ENCODE assay signal across 26 mouse cellular contexts in genomic region chr3:29114517-29114916, GRCm38 (mm10). TPM values are rescaled to one million over a fixed set of nuclear protein-coding genes. Genes with fewer than 3 reads are reported as not detected.
"Had no signal": no experiment of that assay in that cellular context is flagged by ENCODE, and none has a peak within 500 bp of the region (broad histone marks: within the 10 kb centered on the region; RNA-seq: fewer than 3 reads in every experiment).

No protein-coding gene starts in this region.

- H3K9ac ChIP-seq: heart, embryonic 13.5 days; heart, embryonic 15.5 days; hindbrain, embryonic 13.5 days; hindbrain, embryonic 15.5 days; limb, embryonic 12.5 days; liver, embryonic 13.5 days had no signal

- H3K4me3 ChIP-seq: heart, embryonic 13.5 days; heart, embryonic 15.5 days; hindbrain, embryonic 13.5 days; hindbrain, embryonic 15.5 days; layer of hippocampus, adult 2 months; left cerebral cortex, adult 2 months; limb, embryonic 10.5 days; limb, embryonic 12.5 days; liver, embryonic 13.5 days had no signal

- ATAC-seq: hindbrain, postnatal 0 days; intestine, postnatal 0 days had no signal

- H3K4me1 ChIP-seq: heart, embryonic 13.5 days; heart, embryonic 15.5 days; hindbrain, embryonic 13.5 days; hindbrain, embryonic 15.5 days; limb, embryonic 12.5 days; liver, embryonic 13.5 days had no signal

- H3K36me3 ChIP-seq: heart, embryonic 13.5 days; heart, embryonic 15.5 days; hindbrain, embryonic 13.5 days; hindbrain, embryonic 15.5 days; limb, embryonic 10.5 days; limb, embryonic 12.5 days; liver, embryonic 13.5 days had no signal

- H3K27ac ChIP-seq: heart, embryonic 13.5 days; heart, embryonic 15.5 days; hindbrain, embryonic 13.5 days; hindbrain, embryonic 15.5 days; hindbrain, postnatal 0 days; layer of hippocampus, adult 2 months; left cerebral cortex, adult 2 months; limb, embryonic 10.5 days; limb, embryonic 12.5 days; liver, embryonic 13.5 days had no signal

- DNase-seq: gastrocnemius, postnatal 14 days; gastrocnemius, postnatal 36 days; heart, adult 18-20 months; heart, postnatal 14 days; heart, postnatal 36 days; kidney, adult 18-20 months; kidney, adult 8-10 months; kidney, postnatal 10 days; kidney, postnatal 25 days; kidney, postnatal 4 days; liver; liver, embryonic 13.5 days had no signal

- H3K27me3 ChIP-seq: heart, embryonic 13.5 days; heart, embryonic 15.5 days; hindbrain, embryonic 13.5 days; hindbrain, embryonic 15.5 days; limb, embryonic 12.5 days; liver, embryonic 13.5 days had no signal

RNA-seq across cellular contexts. Expression of gene Egfem1, which starts 32.7 kb away (rescaled TPM):
- total RNA-seq: gastrocnemius, adult 18-20 months; gastrocnemius, adult 8-10 months; gastrocnemius, postnatal 36 days; heart, adult 18-20 months; heart, postnatal 14 days; heart, postnatal 36 days; hematopoietic stem cell, adult 5-6 weeks had no signal
- polyA plus RNA-seq: liver, embryonic 11.5 days had no signal
